Mouse (Mus musculus): ENCODE results near the gene Rassf3.

- no peak for TF ChIP-seq CTCF (IDR thresholded peaks at IDR 0.05; ENCODE audit: control insufficient read depth, insufficient read depth, insufficient replicate concordance, low read depth, low read length)
- TF ChIP-seq POLR2A (IDR thresholded peaks at IDR 0.05; ENCODE audit: control insufficient read depth, low read depth, low read length): no peak
Measured at GRCm38 (mm10) chr10:121432041-121432634, 44.0 kb downstream of the Rassf3 start.
